Mouse (Mus musculus): ENCODE measurements around the gene Slc25a30. TPM values are rescaled to one million over a fixed set of nuclear protein-coding genes. Genes with fewer than 3 reads are reported as not detected.

Gene Slc25a30
- polyA plus RNA-seq, 1 experiment = not detected

GRCm38 (mm10) chr14:75711731-75712130 lies 75.1 kb downstream of the Slc25a30 start:
- no peak overlapping the region for H3K27ac ChIP-seq (ENCODE audit: insufficient read depth, low read depth, low read length)
- TF ChIP-seq POLR2A (IDR thresholded peaks at IDR 0.05; ENCODE audit: insufficient read depth, low read depth, low read length) (no peak), CTCF (IDR thresholded peaks at IDR 0.05; ENCODE audit: insufficient read depth, low read depth, low read length) (no peak)
- no peak overlapping the region for H3K4me3 ChIP-seq (ENCODE audit: insufficient read depth, low read depth, low read length)
- no peaks in the 10 kb centered on the region for H3K4me1 ChIP-seq (ENCODE audit: control insufficient read depth, insufficient read depth, low read length)
- WGBS = 96% methylated on average over 3 of the region's 3 CpGs

Other genes starting within 250 kb of the Slc25a30 start
- gene Spert, start 193.9 kb downstream of the Slc25a30 start, polyA plus RNA-seq (2012; ENCODE audit: insufficient read depth, insufficient read length, low replicate concordance, missing spikeins) = not detected in 2 replicates
- not detected in 2 replicates for gene Erich6b, start 144.8 kb downstream of the Slc25a30 start, polyA plus RNA-seq (2012; ENCODE audit: insufficient read depth, insufficient read length, low replicate concordance, missing spikeins)
- not detected in 2 replicates for gene Cog3, start 32.5 kb downstream of the Slc25a30 start, polyA plus RNA-seq (2012; ENCODE audit: insufficient read depth, insufficient read length, low replicate concordance, missing spikeins)
- gene Tpt1, start 58.1 kb upstream of the Slc25a30 start, polyA plus RNA-seq (2012; ENCODE audit: insufficient read depth, insufficient read length, low replicate concordance, missing spikeins) = 1,524 and 1,757 TPM in 2 replicates
- gene Kctd4, start 168.0 kb upstream of the Slc25a30 start, polyA plus RNA-seq (2012; ENCODE audit: insufficient read depth, insufficient read length, low replicate concordance, missing spikeins) = not detected in 2 replicates
- not detected in 2 replicates for gene Gtf2f2, start 223.8 kb upstream of the Slc25a30 start, polyA plus RNA-seq (2012; ENCODE audit: insufficient read depth, insufficient read length, low replicate concordance, missing spikeins)